Mouse (Mus musculus): Measurements from ENCODE around the gene Tshz3. TPM values are rescaled to one million over a fixed set of nuclear protein-coding genes. Genes with fewer than 3 reads are reported as not detected.

Gene Tshz3
- total RNA-seq, 2 experiments from 2014 or later: 0.42 TPM; not detected in 1

DNA sequence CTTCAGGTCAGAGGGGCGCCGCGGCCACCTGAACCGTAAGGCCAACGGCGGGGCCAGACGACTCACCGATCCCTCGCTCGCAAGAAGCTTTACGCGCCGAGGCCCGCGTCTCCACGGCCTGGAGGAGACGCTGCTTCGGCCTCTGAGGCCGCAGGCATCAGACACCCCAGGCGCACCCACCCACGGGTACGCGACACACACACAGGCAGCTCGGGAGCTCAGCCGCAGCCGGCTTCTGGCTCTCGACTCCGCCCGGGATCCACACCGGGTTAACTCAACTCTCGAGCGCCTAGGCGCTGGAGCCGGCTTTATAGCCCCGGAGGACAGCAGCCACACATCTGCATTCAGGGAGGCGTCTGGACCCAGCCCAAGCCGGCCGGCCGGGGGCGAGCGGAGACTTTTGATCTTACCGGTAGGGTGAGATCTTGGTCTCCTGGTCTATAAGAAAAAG, 2.1 kb upstream of the Tshz3 start:
- no peak for ATAC-seq (replicated peaks; ENCODE audit: low FRiP score, poor library complexity, severe bottlenecking)

DNA sequence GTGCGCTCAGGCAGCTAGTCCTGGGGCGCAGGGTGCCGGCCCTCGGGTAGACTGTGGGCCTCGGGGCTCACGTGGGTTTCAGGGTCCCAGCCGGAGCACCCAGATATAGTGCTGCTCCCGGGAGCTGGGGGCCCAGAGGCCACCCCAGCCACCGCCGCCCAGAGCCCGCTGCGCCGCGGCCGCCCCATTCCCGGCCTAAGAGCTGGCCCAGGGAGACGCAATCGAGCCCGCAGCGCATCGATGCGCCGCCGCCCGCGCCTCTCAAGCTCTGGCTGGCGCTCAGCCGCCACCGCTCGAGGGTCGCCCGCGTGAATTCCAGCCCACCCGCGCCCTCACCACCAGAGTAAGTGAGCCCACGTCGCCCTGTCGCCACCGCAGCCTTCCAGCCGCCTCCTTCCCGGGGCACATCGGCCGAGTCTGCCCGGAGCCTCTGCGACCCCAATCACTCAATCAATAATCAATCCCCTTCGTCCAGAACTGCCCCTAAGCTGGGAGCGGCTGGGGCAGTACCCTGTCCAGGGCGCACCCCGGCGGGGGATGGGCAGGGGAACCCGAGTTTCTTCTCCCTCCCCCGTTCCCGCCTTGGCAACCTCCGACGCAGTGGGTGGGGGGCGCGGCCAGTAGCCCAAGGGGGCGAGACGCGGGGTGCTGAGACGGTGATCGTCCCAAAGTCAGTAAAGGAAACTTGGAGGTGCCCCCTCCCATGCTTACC, 1.4 kb upstream of the Tshz3 start:
- no peak for ATAC-seq (replicated peaks; ENCODE audit: low FRiP score, poor library complexity, severe bottlenecking)

DNA sequence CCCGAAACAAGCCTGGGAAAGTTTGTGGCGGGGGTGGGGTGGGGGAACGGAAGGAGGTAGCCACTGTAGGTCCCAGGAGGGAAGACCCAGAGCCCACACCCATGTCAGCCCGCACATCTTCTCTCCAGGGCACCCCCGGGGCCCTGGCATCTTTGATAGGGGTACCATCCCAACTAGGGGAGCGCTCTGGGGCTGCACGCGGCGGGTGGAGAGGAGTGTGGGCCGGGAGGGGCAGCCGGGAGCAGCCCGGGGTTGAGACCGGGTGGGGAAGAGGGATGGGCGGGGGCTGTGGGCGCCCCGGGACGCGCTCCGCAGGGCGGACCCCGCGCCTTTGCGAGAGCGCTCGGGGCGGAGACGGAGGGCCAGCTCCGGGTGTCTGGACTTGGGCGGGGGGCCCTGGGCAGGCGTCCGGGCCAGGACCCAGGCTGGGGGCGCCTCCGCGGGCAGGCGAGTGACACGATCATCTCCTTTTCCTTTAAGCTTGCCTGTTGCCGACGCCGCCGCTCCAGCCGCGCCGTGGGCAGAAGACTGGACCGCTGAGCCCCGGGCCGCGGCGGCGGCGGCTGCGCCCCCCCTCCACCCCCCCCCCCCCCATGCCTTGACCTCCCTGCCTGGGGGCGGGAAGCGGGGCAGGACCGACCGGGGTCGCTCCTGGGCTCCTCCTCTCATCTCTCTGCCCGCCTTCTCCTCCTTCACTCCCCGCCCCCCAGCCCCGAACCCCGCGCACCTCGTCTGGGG, 631 bp upstream of the Tshz3 start:
- no peak for ATAC-seq (replicated peaks; ENCODE audit: low FRiP score, poor library complexity, severe bottlenecking)

DNA sequence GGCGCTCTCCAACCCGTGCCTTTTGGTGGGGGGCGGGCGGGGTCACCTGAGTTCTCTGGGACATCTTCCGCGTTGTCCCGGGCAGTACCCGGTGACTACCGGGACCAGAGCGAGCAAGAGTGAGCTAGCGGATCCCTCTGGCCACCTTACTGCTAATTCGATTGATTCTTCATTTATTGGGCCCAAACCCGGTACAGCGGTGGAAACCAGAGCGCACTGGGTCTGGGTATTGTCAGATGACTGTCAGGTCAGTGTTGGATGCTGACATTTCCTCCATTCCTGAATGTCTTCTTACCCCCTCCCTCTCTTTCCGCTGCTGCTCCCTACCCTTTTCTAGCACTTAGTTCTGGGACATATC, 650 bp downstream of the Tshz3 start:
- ATAC-seq (replicated peaks; ENCODE audit: low FRiP score, poor library complexity, severe bottlenecking): no peak

DNA sequence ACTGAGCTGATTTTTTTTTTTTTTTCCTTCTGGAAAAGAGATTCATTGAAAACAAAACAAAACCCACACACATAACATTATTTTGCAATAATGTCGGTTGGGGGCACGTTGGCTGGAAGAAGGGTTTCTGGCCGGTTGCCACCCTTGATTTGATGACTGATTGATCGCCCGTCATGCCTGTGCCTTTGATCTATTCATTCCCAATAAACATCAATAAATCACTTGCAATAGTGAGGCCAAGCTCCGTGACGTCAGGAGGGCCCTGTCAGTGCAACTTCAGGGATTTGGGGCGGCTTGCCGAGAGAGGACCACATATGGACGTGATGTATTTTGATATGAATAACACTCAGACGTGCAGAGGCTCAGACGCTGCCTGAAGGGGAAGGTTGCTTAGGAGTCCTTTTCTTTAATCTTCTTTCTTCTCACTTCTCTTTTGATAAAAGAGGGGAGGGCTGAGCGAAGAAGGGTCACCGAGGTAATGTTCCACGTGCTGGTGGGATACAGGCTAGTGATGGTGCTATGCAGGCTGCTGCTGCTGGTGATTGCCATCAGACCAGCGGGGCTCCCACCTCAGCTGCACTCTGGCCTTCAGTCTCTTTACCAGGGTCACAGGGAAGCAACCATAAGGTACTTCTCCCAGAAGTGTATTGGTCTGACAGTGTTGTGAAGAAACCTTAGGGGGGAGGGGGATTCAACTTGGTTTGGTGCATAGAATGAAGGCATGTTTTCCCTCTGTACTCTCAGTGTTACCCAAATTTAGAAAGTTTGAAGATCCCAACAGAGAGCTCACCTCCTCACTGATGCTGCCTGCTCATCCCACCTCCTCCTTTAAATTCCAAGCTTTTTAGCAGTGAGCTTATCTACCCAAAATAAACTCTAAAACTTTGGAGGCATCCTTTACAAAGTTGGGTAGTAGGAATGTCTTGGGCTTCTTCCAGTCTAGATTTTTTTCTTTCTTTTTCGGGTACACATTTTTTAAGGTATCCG, 1.4 kb downstream of the Tshz3 start:
- ATAC-seq (replicated peaks; ENCODE audit: low FRiP score, poor library complexity, severe bottlenecking): no peak

DNA sequence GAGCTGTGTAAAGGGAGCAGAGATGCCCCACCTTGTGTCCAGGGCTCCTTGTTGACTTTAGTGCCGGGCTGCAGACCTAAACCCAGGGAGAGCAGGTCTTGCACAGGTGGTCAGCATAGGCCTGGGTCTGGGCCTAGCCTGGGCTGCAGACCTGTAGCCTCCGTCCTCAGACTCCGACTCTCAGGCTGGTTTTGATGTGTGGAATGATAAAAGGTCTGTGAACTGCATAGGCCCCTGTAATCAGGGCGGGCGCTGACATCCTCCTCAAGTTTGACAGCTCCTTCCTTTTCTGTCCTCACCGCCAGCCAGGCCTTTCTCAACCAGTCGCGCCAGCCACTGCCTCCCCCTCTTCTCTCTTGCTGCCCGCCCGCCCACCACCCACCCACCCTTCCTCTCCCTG, 8.7 kb downstream of the Tshz3 start:
- no peak for ATAC-seq (replicated peaks; ENCODE audit: low FRiP score, poor library complexity, severe bottlenecking)

DNA sequence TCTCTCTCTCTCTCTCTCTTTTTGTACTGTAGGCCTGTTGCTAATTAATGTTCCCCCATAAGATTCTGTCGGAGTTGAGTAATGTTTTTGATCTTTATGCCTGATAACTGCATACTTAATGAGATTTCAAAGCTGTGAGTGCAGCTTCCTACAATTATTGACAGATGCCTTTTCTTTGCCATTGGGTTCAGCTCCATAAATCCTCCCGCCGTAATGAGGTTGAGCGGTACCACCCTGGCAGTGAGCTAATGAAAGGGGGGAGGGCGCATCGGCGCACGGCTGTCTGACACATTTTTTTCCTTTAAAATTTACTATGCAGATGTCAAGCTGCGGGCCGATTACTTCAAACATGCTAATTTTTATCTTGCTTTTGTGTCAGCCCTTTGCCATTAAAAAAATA, 9.3 kb downstream of the Tshz3 start:
- ATAC-seq (replicated peaks; ENCODE audit: low FRiP score, poor library complexity, severe bottlenecking): no peak

DNA sequence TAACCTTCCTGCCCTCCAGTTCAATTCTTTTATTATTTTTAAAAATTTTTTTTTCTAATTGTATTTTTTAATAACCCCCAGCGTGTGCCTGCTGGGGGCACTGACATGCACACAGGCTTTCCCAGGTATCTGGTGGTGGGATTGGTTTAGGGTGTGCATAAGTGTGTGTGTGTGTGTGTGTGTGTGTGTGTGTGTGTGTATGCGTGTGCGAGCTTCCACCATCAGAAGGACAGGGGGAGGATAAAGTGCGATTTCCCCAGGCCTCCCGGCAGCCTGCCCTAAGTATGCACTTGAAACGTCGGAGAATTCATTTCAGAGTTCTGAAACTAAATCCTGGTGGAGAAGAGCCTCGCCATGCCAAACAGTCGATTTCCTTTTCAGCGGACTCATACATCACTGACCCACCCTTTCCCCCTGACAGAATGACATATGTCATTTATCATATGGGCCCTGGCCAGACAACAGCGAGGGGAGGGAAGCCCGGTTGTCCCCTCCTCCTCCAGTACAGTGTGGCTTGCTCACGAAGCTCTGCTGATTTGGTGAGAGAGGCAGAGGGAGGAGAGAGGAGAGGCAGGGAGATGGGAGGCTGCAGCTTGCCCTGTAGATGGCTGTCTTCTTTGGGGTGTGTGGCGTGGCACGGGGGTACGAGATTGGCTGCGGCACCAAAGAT, 9.9 kb downstream of the Tshz3 start:
- no peak for ATAC-seq (replicated peaks; ENCODE audit: low FRiP score, poor library complexity, severe bottlenecking)

DNA sequence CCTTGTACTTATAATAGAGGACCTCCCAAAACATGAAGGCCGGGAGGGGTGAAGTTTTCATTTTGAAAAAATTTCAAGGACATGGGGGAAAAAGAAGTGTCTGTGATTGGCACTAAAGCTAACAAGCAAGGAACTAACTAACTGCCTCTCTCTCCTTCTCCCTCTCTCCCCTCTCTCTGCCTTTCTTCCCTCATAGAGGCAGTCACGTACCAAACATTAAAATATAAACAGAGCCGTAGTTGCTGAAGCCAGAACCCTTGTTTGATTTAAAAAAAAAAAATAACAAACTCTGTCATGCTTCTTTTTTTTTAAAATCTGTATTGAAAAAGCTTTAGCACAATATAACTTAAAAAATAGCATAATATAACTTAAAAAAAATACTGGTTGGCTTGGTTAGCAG, 10.9 kb downstream of the Tshz3 start:
- no peak for ATAC-seq (replicated peaks; ENCODE audit: low FRiP score, poor library complexity, severe bottlenecking)

DNA sequence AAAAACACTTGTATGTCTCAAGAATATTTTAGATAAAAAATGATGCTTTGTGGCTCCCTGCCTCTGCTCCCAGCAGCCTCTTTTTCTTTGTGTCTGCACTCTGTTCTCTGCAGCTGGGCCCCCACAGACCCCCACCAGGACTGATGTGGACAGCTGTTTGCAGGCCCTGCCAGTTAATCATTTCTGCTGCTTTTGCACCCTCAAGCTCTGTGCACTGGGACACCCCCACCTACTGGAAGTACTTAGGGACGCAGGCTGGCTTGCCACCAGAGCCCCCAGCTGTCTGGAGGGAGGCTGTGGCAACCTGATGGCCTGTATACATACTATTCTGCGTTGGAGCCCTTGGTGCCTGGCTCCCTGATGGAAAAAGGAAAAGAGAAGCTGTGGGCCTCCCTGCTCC, 11.3 kb downstream of the Tshz3 start:
- ATAC-seq (replicated peaks; ENCODE audit: low FRiP score, poor library complexity, severe bottlenecking): no peak

DNA sequence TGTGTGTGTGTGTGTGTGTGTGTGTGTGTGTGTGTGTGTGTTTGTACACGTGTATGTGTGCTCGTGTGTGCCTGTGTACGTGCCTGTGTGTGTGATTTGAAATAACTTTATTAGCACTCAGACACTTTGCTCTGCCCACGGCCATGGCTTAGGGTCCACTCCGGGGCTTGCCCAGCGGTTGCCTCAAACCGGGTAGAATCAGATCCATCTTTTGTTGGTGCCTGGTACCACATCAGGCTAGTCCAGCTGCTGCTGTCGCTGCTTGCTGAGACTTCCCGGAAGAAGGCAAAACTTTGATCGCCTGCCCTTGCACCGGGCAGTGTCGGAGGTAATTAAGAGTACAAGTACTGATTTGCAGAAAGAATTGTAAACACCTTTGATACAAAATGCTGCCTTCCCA, 12.1 kb downstream of the Tshz3 start:
- ATAC-seq (replicated peaks; ENCODE audit: low FRiP score, poor library complexity, severe bottlenecking): no peak

DNA sequence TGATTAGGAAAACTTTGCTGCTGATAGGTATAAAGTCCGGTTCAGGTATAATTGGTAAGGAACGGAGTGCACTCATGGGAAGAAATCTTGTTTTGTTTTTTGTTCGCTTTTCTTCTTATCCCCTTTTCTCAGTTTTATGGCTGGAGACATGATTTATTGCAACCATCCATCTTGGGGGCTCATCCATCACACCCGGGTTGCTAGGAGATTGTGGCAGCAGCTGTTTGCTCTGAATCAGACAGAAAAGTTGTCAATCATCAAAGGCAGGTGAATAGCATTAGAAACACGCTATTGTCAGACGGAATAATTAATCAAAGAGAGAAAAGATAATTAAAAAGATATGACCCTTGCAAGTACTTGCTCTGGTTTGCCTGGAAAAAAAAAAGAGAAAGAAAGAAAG, 12.5 kb downstream of the Tshz3 start:
- no peak for ATAC-seq (replicated peaks; ENCODE audit: low FRiP score, poor library complexity, severe bottlenecking)

DNA sequence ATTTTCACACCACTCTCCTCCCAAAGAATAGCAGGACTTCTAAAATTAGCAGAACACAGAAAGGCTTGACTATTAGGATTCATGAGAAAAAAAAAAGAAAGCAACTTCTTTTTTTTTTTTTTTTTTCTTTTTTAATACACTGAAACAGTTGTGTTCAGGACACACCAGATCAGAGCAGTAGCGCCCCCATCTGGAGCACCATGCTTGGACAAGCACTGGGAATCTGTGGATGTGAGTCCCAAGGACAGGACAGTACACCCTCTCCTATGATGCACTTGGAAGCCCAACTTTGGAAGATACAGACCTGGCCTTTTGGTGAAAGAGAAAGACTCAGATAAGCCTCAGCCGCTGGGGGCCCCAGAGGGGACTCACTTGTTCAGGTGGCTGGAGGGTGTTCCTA, 13.8 kb downstream of the Tshz3 start:
- ATAC-seq (replicated peaks; ENCODE audit: low FRiP score, poor library complexity, severe bottlenecking): no peak

DNA sequence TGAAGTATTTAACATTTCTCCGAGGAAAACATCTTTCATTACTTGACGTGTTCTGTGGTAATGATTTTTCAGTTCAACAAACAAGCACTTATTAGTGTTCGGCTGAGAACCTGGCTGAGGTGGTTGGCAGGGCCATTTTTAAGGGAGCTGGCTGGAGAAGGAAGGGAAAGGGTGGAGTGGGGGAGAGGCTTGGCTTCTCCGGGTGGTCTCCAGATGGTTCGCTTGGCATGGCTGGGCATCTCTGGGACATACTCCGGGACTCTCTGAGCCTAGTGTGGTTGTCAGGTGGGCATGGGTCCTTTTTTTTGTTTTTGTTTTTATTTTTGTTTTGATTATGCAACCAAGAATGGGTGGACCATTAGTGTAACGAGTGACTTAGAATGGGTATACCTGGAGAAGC, 16.4 kb downstream of the Tshz3 start:
- no peak for ATAC-seq (replicated peaks; ENCODE audit: low FRiP score, poor library complexity, severe bottlenecking)

DNA sequence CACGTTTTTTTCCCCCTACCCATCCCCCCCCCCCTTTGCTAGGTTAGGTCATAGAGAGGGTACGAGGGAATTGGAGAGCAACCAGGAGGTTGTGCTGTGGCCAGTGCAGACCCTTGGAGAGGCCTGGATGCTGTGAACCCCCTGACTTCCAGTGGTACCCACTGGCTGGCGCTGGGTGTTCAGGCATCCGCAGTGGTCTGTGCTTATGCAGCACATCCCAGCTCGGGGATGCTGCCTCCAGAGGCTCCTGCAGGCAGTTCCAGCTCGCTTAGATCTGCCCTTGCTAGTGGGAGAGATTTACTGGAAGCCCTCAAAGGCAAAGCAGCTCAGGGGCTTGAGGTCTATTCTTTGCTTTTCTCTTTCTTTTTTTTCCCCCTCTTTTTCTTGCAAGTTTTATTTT, 19.3 kb downstream of the Tshz3 start:
- ATAC-seq (replicated peaks; ENCODE audit: low FRiP score, poor library complexity, severe bottlenecking): no peak

DNA sequence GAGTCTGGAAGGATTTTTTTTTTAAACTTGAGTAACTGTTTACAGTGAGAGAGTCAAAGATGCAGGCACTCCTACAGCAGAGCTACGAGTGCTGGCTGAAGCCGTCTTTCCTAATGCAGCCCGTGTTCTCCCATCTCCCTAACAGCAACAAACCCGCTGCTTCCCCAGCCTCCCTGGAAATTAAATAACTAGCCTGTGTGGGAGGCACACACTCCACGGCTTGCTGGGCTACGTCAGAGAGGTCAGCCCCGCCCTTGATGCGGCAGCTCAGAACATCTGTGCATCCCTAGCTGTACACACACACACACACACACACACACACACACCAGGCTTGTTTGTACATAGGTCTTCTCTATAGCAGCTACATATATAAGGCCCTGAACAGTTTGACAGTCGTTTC, 22.9 kb downstream of the Tshz3 start:
- no peak for ATAC-seq (replicated peaks; ENCODE audit: low FRiP score, poor library complexity, severe bottlenecking)

DNA sequence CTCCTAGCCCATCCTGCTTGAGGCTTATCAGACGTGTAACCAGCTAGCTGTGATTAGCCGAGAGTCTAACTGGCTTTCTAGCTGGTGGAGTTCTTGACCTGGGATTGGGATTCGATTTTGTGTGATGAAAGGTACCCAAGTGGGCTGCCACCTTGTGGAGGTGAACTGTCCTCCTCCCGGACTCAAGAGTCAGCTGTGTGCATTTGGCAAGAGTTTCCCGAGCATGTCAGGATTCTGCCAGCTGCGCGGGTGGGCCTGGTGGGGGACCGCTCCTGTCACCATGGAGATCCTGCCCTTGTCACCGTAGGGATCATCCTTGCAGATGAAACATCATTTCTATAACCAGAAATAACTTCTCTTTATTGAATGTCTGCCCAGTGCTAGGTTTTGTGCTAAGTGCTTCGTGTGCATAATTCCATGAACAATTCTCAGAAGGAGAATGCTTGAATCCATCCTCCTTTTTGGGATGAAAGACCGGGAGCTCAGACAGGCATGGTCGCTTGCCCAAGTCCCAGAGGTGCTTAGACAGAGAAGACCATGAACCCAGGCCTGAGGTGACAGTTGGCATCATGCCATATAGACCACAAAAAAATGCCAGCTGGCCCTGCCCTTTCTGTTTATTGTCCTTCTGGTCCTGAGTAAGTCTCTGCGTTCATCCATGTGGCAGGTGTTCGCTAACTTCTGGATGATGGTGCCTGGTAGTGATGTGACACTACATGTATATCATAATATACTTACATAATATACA, 38.6 kb downstream of the Tshz3 start:
- no peak for ATAC-seq (replicated peaks; ENCODE audit: low FRiP score, poor library complexity, severe bottlenecking)

DNA sequence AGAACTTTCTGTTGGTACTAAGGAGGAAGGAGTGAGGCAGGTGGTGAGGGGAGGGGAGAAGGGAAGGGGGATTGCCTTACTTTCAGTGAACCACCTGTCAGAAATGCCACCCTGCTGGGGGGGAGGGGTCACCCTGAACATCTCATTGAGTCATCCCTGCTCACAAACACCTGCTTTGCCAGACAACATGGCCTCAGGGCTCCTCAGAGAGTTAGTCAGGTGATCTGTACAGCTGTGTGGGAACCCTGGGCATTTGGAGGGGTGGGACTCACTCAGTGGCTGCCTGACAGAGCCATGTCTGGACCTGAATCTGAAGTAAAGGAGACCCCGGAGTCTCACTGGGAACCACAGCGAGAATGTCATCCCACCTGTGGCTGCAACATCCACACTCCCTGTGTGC, 53.6 kb downstream of the Tshz3 start:
- ATAC-seq (replicated peaks; ENCODE audit: low FRiP score, poor library complexity, severe bottlenecking): no peak

DNA sequence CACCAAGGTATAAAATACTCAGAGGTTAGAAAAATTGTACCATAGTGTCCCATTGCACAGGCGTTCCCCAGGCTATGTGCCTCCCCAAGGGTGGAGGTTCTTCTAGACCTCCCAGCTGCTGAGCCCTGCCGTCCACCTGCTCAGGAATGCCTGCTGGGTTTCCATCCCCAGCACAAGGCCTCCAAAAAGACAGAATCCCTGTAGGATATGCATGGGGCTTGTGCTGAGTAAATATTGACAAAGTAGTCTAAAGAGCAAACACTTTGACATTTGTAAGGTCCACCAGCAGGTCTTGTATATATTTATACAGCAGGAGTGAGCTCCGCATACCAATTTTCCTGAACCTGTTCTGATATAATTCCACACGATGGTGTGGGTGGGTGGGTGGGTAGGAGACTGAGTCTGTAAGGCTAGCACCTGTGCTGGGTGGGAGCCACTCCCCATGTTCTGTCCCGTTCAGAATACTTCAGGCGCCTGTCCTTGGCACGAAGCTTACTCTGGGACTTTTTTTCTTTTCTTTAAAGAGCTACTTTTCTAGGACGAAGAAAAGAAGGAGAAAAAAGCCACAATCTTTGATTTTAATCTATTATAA, 69.7 kb downstream of the Tshz3 start:
- ATAC-seq (replicated peaks; ENCODE audit: low FRiP score, poor library complexity, severe bottlenecking): no peak
